Mouse (Mus musculus) kidney, postnatal 0 days (tissue): Measurements from ENCODE around the gene Ptdss2. TPM values are rescaled to one million over a fixed set of nuclear protein-coding genes. Genes with fewer than 3 reads are reported as not detected.
A peak's percentile ranks its signal among the peaks of the same experiment; 100 is the strongest.

ENCODE experiments used
- ATAC-seq: fragments of 200-750 bp; cut with Nextera tagmentation; replicated peaks from 2 replicates; pipeline ENCODE4 v1.8.0; 2017; ENCODE audit warnings: low read depth, moderate number of reproducible peaks, moderate TSS enrichment, moderate library complexity; ENCODE audit not compliant: low FRiP score
- DNase-seq: peaks from one replicate; pipeline ENCODE4 v3.0.0-alpha.2; 2016; ENCODE audit warnings: low spot score
- H3K27ac ChIP-seq: fragments of 300-500 bp; sonication (generic); 2 replicates; pipeline ENCODE4 v1.5.1; 2014; ENCODE audit warnings: mild to moderate bottlenecking
- H3K27me3 ChIP-seq: fragments of 300-500 bp; sonication (generic); 2 replicates; pipeline ENCODE4 v1.6.1; 2014; ENCODE audit warnings: low read length, mixed read lengths; ENCODE audit not compliant: insufficient read depth
- H3K36me3 ChIP-seq: fragments of 300-500 bp; sonication (generic); 2 replicates; pipeline ENCODE4 v1.6.1; 2014; ENCODE audit warnings: low read length, mixed read lengths; ENCODE audit not compliant: insufficient read depth
- H3K4me1 ChIP-seq: fragments of 300-500 bp; sonication (generic); replicated peaks from 2 replicates; pipeline ENCODE4 v1.6.1; 2014; ENCODE audit warnings: antibody characterized with exemption, low read length, mixed read lengths; ENCODE audit not compliant: insufficient read depth
- H3K4me2 ChIP-seq: fragments of 300-500 bp; sonication (generic); 2 replicates; pipeline ENCODE4 v1.6.1; 2014; ENCODE audit warnings: mild to moderate bottlenecking, low read length, moderate library complexity, mixed read lengths
- H3K4me3 ChIP-seq: fragments of 300-500 bp; sonication (generic); replicated peaks from 2 replicates; pipeline ENCODE4 v1.5.1; 2014; ENCODE audit warnings: low read depth, low read length
- H3K9ac ChIP-seq: fragments of 300-500 bp; sonication (generic); 2 replicates; pipeline ENCODE4 v1.6.1; 2014; ENCODE audit warnings: low read depth, low read length
- H3K9me3 ChIP-seq: fragments of 300-500 bp; sonication (generic); replicated peaks from 2 replicates; pipeline ENCODE4 v1.6.1; 2016; ENCODE audit warnings: low read length, inconsistent platforms, mixed read lengths
- CTCF ChIP-seq: IDR thresholded peaks from 2 replicates; pipeline ENCODE4 v1.5.1; 2016; ENCODE audit warnings: antibody characterized with exemption, low read depth, mild to moderate bottlenecking, moderate library complexity
- WGBS: fragments of 180-500 bp; shearing (Covaris S2); extraction: QIAGEN DNeasy Blood & Tissue Kit; methylation state at CpG from one replicate; pipeline ENCODE4 v1.1.7; 2014; 5-methylcytosine and 5-hydroxymethylcytosine counted together
- polyA plus RNA-seq: library from polyadenylated mRNA; unstranded; fragments of >200 nt; fragmentation: Nextera tagmentation; extraction: Ambion mirVana; gene quantifications from 2 replicates; pipeline ENCODE4 v1.2.1, GENCODE M21; 2015

The Ptdss2 gene
- polyA plus RNA-seq, 1 experiment from 2014 or later, result 75.3 TPM

DNA sequence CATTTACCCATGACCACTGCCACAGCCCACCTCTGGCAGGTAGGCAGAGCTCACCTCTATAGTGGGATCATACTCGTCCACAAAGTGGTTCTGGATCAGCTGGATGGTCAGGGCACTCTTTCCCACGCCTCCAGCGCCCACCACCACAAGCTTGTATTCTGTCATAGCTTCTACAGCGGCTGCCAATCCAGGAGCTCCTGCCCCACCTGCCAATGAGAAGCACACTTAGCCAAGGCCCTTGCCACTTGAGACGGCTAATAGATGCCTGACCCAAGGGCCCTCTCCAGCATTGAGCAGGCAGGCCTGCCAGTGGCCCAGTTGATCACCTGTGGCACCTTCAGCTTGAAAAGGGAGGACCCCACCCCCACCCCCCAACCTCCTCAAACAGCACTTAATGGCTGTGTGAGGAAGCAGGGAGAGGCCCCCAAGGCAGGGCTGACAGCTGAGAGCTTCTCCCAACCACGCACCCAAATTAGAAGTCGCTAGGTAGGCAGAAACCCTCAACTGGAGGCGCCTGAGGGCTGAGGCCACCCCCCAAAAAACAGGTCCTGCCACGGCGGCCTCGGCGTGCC is 70.7 kb downstream of the Ptdss2 start:
- peak overlapping the region; percentile 92 for H3K9ac ChIP-seq
- 22% methylated on average over 12 of the region's 12 CpGs for WGBS
- peak overlapping the region; percentile 85 for H3K27ac ChIP-seq
- H3K4me3 ChIP-seq, result peak overlapping the region; percentile 93
- no peaks in the 10 kb centered on the region for H3K9me3 ChIP-seq
- peak overlapping the region; percentile 86 for H3K4me2 ChIP-seq
- ATAC-seq (no peak), DNase-seq (no peak)
- peaks cover 7% of the 10 kb centered on the region; the same call in 1 of the 2 replicates for H3K4me1 ChIP-seq
- no peak for TF ChIP-seq CTCF
- H3K36me3 ChIP-seq, result peaks cover 17% of the 10 kb centered on the region
- H3K27me3 ChIP-seq, result no peaks in the 10 kb centered on the region

DNA sequence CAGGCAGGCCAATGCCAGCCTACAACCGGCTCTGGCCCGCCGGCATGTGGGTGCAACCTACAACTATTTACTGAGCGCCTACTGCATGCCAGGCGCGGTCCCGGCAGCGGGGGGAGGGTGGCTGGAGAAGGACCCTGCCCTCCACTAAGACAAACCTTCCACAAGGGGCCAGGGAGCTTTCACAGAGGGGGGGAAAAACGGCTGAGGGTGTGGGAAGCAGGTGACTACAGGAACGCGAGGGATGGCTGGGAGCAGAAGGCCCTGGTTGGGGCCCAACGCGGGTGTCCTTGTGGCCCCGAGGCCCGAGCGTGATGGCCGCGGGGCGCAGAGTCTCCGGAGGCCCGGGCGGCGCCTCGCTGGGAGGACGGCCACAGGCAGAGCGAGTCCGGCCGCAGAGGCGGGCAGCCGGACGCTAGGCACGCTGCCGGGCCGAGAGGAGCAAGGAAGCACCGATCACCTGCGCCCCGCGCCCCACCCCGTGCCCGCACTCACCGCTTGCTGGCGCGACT is 71.2 kb downstream of the Ptdss2 start:
- under 1% methylated on average over 40 of the region's 43 CpGs for WGBS
- ATAC-seq, result peak; percentile 16; the same call in 1 of the 2 replicates
- no peak for TF ChIP-seq CTCF

DNA sequence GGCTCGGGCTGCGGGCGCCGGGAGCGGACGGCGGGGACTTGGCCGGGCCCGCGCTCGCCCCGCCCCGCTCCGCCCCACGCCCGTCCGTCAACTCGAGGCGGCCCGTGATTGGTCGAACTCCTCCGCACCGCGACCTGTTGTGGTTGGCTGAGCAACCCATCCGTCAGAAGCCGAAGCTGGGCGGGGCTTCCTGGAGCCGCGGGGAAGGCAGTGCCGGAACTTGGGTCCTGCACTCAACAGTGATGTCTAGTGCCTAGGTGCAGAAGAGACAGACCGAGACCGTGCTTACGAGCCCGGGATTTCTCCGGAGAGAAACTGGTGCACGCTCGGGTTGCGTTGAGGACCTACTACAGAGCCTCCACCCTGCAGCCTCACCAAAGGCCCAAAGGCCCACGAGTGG is 71.8 kb downstream of the Ptdss2 start, which contains the start of the genes Hras and Lrrc56:
Gene Hras (minus strand): TSS at position 58 of the 400 bp plus-strand sequence.
Gene Lrrc56 (plus strand): TSS at position 210 of the 400 bp plus-strand sequence.
- no peak for TF ChIP-seq CTCF
- peak; percentile 93 for ATAC-seq
- WGBS, result 0% methylated on average over 35 of the region's 39 CpGs
- H3K4me2 ChIP-seq, result peak within 1 kb of the TSS; percentile 86
- H3K9me3 ChIP-seq, result no peaks in the 10 kb centered on the region
- peak; percentile 98 for DNase-seq
- no peaks in the 10 kb centered on the region for H3K27me3 ChIP-seq
- peak within 1 kb of the TSS; percentile 85 for H3K27ac ChIP-seq
- H3K4me1 ChIP-seq, result peaks cover 7% of the 10 kb centered on the region; the same call in 1 of the 2 replicates
- peak within 1 kb of the TSS; percentile 92 for H3K9ac ChIP-seq
- peaks cover 17% of the 10 kb centered on the region for H3K36me3 ChIP-seq
- H3K4me3 ChIP-seq, result peak within 1 kb of the TSS; percentile 93

More for the DNA sequence above, 71.2 kb downstream of the Ptdss2 start:
- peak overlapping the region; percentile 92 for H3K9ac ChIP-seq
- H3K4me2 ChIP-seq, result peak overlapping the region; percentile 86
- DNase-seq, result no peak
- H3K27ac ChIP-seq, result peak overlapping the region; percentile 85
- H3K9me3 ChIP-seq, result no peaks in the 10 kb centered on the region
- H3K27me3 ChIP-seq, result no peaks in the 10 kb centered on the region
- peaks cover 17% of the 10 kb centered on the region for H3K36me3 ChIP-seq
- H3K4me3 ChIP-seq, result peak overlapping the region; percentile 93
- peaks cover 7% of the 10 kb centered on the region; the same call in 1 of the 2 replicates for H3K4me1 ChIP-seq

DNA sequence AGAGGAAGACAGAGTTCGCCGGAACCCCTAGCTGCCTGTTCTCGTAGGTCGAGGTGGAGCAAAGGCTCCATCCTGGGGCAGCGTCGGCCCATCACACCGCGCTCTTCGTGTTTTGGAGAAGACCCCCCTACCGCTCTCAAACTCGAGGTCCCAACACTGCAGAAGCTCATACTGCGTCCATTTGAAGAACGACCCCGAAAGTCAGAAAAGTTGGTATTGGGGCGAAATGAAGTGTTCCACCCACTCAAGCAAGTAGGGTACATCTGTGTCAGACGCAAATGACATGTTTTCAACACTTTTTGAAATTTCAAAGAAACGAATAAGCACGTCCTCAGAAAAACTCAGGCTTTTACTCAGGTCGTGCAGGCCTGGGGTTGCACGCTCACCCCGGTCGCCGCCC is 72.2 kb downstream of the Ptdss2 start:
- H3K4me3 ChIP-seq, result peak overlapping the region; percentile 93
- H3K4me1 ChIP-seq, result peaks cover 7% of the 10 kb centered on the region; the same call in 1 of the 2 replicates
- ATAC-seq (no peak), DNase-seq (no peak)
- H3K9ac ChIP-seq, result peak overlapping the region; percentile 43
- no peaks in the 10 kb centered on the region for H3K9me3 ChIP-seq
- no peak for TF ChIP-seq CTCF
- peaks cover 15% of the 10 kb centered on the region for H3K36me3 ChIP-seq
- peak overlapping the region; percentile 81 for H3K27ac ChIP-seq
- no peaks in the 10 kb centered on the region for H3K27me3 ChIP-seq
- under 1% methylated on average over 23 of the region's 23 CpGs for WGBS
- H3K4me2 ChIP-seq, result peak overlapping the region; percentile 86

DNA sequence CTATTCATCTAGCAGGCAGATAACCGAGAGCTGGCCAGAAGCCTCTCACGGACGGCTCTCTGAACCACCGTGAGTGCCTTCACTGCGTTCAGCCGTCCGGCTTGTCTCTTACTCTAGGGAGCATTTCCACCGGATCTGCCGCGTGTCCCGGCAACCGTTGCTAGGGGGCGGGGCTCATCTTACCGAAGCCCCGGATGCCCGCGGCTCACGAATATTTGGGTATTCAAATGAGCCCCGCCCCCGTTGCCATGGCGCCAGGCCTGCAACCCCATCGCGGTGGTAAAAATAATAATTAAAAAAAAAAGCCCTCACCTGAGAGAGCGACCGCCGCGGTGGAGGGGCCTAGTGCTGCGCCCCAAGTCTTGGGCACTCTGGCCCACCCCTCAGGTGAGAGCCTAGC is 72.6 kb downstream of the Ptdss2 start:
- TF ChIP-seq CTCF, result no peak
- peaks cover 7% of the 10 kb centered on the region; the same call in 1 of the 2 replicates for H3K4me1 ChIP-seq
- WGBS, result under 1% methylated on average over 28 of the region's 28 CpGs
- H3K27me3 ChIP-seq, result no peaks in the 10 kb centered on the region
- ATAC-seq (peak; percentile 12), DNase-seq (peak; percentile 92)
- H3K9ac ChIP-seq, result peak overlapping the region; percentile 43; the same call in 1 of the 2 replicates
- peak overlapping the region; percentile 93 for H3K4me3 ChIP-seq
- peaks cover 11% of the 10 kb centered on the region; the same call in 1 of the 2 replicates for H3K36me3 ChIP-seq
- H3K27ac ChIP-seq, result peak overlapping the region; percentile 81
- H3K9me3 ChIP-seq, result no peaks in the 10 kb centered on the region
- peak overlapping the region; percentile 86 for H3K4me2 ChIP-seq

DNA sequence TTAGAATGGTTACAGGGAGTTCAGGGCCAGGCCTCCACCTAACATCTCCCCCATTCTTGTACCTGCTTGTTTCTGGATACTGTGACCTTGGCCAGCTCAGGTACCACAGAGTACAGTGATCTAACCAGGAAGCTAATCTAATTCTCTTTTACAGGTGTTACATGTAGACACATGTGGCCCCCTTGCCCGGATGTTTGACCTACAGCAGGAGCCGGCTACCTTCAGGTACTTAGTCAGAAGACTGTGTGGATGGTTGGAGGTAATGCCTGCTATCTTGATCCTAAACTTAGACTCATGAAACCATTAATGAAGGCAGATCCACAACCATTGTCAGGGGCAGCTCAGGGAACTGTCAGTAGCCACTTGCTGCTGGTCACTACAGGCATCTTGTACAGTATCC is 73.6 kb downstream of the Ptdss2 start:
- no peak overlapping the region for H3K27ac ChIP-seq
- peaks cover 7% of the 10 kb centered on the region; the same call in 1 of the 2 replicates for H3K4me1 ChIP-seq
- H3K9ac ChIP-seq, result 0 out of 2 replicates have a peak overlapping the region, but pooled peaks have one; percentile 5
- ATAC-seq (no peak), DNase-seq (no peak)
- H3K4me2 ChIP-seq, result peak overlapping the region; percentile 86; the same call in 1 of the 2 replicates
- H3K36me3 ChIP-seq, result 0 out of 2 replicates have a peak, but pooled peaks cover 6% of the 10 kb centered on the region
- no peak for TF ChIP-seq CTCF
- no peaks in the 10 kb centered on the region for H3K9me3 ChIP-seq
- no peaks in the 10 kb centered on the region for H3K27me3 ChIP-seq
- no peak overlapping the region for H3K4me3 ChIP-seq
- 86% methylated on average over 2 of the region's 2 CpGs for WGBS
